Mouse (Mus musculus): ENCODE measurements around the gene B4gat1.

- TF ChIP-seq CTCF (IDR thresholded peaks at IDR 0.05; ENCODE audit: control insufficient read depth, insufficient read depth, low read length) (no peak), POLR2A (IDR thresholded peaks at IDR 0.05; ENCODE audit: borderline replicate concordance, control insufficient read depth, low read depth, low read length) (no peak)
Observed at GRCm38 (mm10) chr19:4990256-4990625, 48.4 kb upstream of the B4gat1 start, which contains the start of gene Npas4.
